Mouse (Mus musculus) heart, embryonic 11.5 days (tissue): Measurements from ENCODE around the gene Efr3b. TPM values are rescaled to one million over a fixed set of nuclear protein-coding genes. Genes with fewer than 3 reads are reported as not detected.
A peak's percentile ranks its signal among the peaks of the same experiment; 100 is the strongest.

Experiments
- ATAC-seq: fragments of 200-750 bp; cut with Nextera tagmentation; replicated peaks from 2 replicates; pipeline ENCODE4 v1.8.0; 2017; ENCODE audit warnings: moderate library complexity; ENCODE audit not compliant: insufficient number of reproducible peaks, low FRiP score, low TSS enrichment
- H3K27ac ChIP-seq: fragments of 300-500 bp; sonication (generic); 2 replicates; pipeline ENCODE4 v1.5.1; 2014; ENCODE audit warnings: mild to moderate bottlenecking, low read depth, low read length
- H3K27me3 ChIP-seq: fragments of 300-500 bp; sonication (generic); 2 replicates; pipeline ENCODE4 v1.6.1; 2014; ENCODE audit warnings: mild to moderate bottlenecking, low read length, mixed read lengths; ENCODE audit not compliant: control insufficient read depth, insufficient read depth
- H3K36me3 ChIP-seq: fragments of 300-500 bp; sonication (generic); 2 replicates; pipeline ENCODE4 v1.6.1; 2014; ENCODE audit warnings: mild to moderate bottlenecking, low read length, moderate library complexity, mixed read lengths; ENCODE audit not compliant: control insufficient read depth, insufficient read depth
- H3K4me1 ChIP-seq: fragments of 300-500 bp; sonication (generic); 2 replicates; pipeline ENCODE4 v1.6.1; 2014; ENCODE audit warnings: low read length; ENCODE audit not compliant: control insufficient read depth, insufficient read depth
- H3K4me2 ChIP-seq: fragments of 300-500 bp; sonication (generic); 2 replicates; pipeline ENCODE4 v1.6.1; 2014; ENCODE audit warnings: mild to moderate bottlenecking, moderate library complexity
- H3K4me3 ChIP-seq: fragments of 300-500 bp; sonication (generic); 2 replicates; pipeline ENCODE4 v1.5.1; 2014; ENCODE audit warnings: low read depth, low read length
- H3K9ac ChIP-seq: fragments of 300-500 bp; sonication (generic); 2 replicates; pipeline ENCODE4 v1.6.1; 2014; ENCODE audit warnings: mild to moderate bottlenecking, low read depth, low read length, moderate library complexity
- H3K9me3 ChIP-seq: fragments of 300-500 bp; sonication (generic); replicated peaks from 2 replicates; pipeline ENCODE4 v1.6.1; 2016; ENCODE audit warnings: low read length; ENCODE audit not compliant: control insufficient read depth
- WGBS: fragments of 180-500 bp; shearing (Covaris S2); extraction: QIAGEN DNeasy Blood & Tissue Kit; methylation state at CpG from one replicate; pipeline ENCODE4 v1.1.7; 2014; ENCODE audit not compliant: insufficient replicate concordance; 5-methylcytosine and 5-hydroxymethylcytosine counted together
- polyA plus RNA-seq: library from polyadenylated mRNA; unstranded; fragments of >200 nt; fragmentation: Nextera tagmentation; extraction: Ambion mirVana; gene quantifications from 2 replicates; pipeline ENCODE4 v1.2.1, GENCODE M21; 2014

The Efr3b gene
- polyA plus RNA-seq, 1 experiment from 2014 or later: 6.4 TPM

GRCm38 (mm10) chr12:3960553-3960952, 78.2 kb downstream of the Efr3b start:
- ATAC-seq: no peak
- Histone ChIP-seq H3K27ac (peak overlapping the region; percentile 85), H3K9me3 (no peaks in the 10 kb centered on the region), H3K9ac (peak overlapping the region; percentile 88), H3K4me1 (no peaks in the 10 kb centered on the region), H3K4me2 (peak overlapping the region; percentile 89), H3K36me3 (peaks cover 1% of the 10 kb centered on the region; the same call in 1 of the 2 replicates), H3K4me3 (peak overlapping the region; percentile 66), H3K27me3 (peaks cover under 1% of the 10 kb centered on the region; the same call in 1 of the 2 replicates)
- 45% methylated on average over 4 of the region's 4 CpGs for WGBS

- Histone ChIP-seq H3K27ac (peak overlapping the region; percentile 85), H3K9ac (peak overlapping the region; percentile 88), H3K4me3 (peak overlapping the region; percentile 66), H3K36me3 (no peaks in the 10 kb centered on the region), H3K4me2 (peak overlapping the region; percentile 89), H3K27me3 (peaks cover 6% of the 10 kb centered on the region), H3K4me1 (no peaks in the 10 kb centered on the region), H3K9me3 (no peaks in the 10 kb centered on the region)
- WGBS: 2% methylated on average over 53 of the region's 53 CpGs
- peak; percentile 87 for ATAC-seq
Observed at GRCm38 (mm10) chr12:3959791-3960543, 78.7 kb downstream of the Efr3b start.

- no peak for ATAC-seq
- peaks cover 18% of the 10 kb centered on the region for H3K27me3 ChIP-seq
- H3K27ac ChIP-seq: no peak overlapping the region
- H3K4me1 ChIP-seq: no peaks in the 10 kb centered on the region
- no peak overlapping the region for H3K4me2 ChIP-seq
- no peak overlapping the region for H3K4me3 ChIP-seq
- H3K9me3 ChIP-seq: no peaks in the 10 kb centered on the region
- no peaks in the 10 kb centered on the region for H3K36me3 ChIP-seq
- 14% methylated on average over 3 of the region's 3 CpGs for WGBS
- no peak overlapping the region for H3K9ac ChIP-seq
Observed at GRCm38 (mm10) chr12:3956351-3956750, 82.4 kb downstream of the Efr3b start.

- Histone ChIP-seq H3K9me3 (no peaks in the 10 kb centered on the region), H3K4me1 (no peaks in the 10 kb centered on the region), H3K27me3 (peaks cover 18% of the 10 kb centered on the region), H3K36me3 (no peaks in the 10 kb centered on the region), H3K4me3 (no peak overlapping the region), H3K27ac (no peak overlapping the region), H3K4me2 (no peak overlapping the region), H3K9ac (no peak overlapping the region)
- ATAC-seq: no peak
- WGBS: 28% methylated on average over 10 of the region's 10 CpGs
Observed at GRCm38 (mm10) chr12:3955371-3955770, 83.3 kb downstream of the Efr3b start.

- 20% methylated on average over 22 of the region's 22 CpGs for WGBS
Observed at GRCm38 (mm10) chr12:3954651-3955050, 84.1 kb downstream of the Efr3b start, which contains the start of gene Pomc. TSS of gene Pomc (plus strand) at chr12:3954951.

GRCm38 (mm10) chr12:3947503-3947902, 91.2 kb downstream of the Efr3b start:
- Histone ChIP-seq H3K4me3 (no peak overlapping the region), H3K27me3 (no peaks in the 10 kb centered on the region), H3K4me1 (no peaks in the 10 kb centered on the region), H3K27ac (no peak overlapping the region), H3K36me3 (no peaks in the 10 kb centered on the region), H3K9ac (no peak overlapping the region), H3K9me3 (no peaks in the 10 kb centered on the region), H3K4me2 (no peak overlapping the region)
- 73% methylated on average over 6 of the region's 6 CpGs for WGBS
- ATAC-seq: no peak

More at GRCm38 (mm10) chr12:3954651-3955050, 84.1 kb downstream of the Efr3b start, which contains the start of gene Pomc:
- H3K27ac ChIP-seq: no peak within 1 kb of the TSS
- peaks cover 18% of the 10 kb centered on the region for H3K27me3 ChIP-seq
- no peak within 1 kb of the TSS for H3K4me3 ChIP-seq
- H3K4me2 ChIP-seq: no peak within 1 kb of the TSS
- no peak within 1 kb of the TSS for H3K9ac ChIP-seq
- no peaks in the 10 kb centered on the region for H3K4me1 ChIP-seq
- no peaks in the 10 kb centered on the region for H3K36me3 ChIP-seq
- no peaks in the 10 kb centered on the region for H3K9me3 ChIP-seq
- no peak for ATAC-seq

- Histone ChIP-seq H3K4me1 (no peaks in the 10 kb centered on the region), H3K36me3 (no peaks in the 10 kb centered on the region), H3K27me3 (0 out of 2 replicates have a peak, but pooled peaks cover 4% of the 10 kb centered on the region), H3K4me3 (no peak overlapping the region), H3K9me3 (no peaks in the 10 kb centered on the region), H3K9ac (no peak overlapping the region), H3K4me2 (no peak overlapping the region), H3K27ac (no peak overlapping the region)
- 55% methylated on average over 4 of the region's 4 CpGs for WGBS
- no peak for ATAC-seq
Observed at GRCm38 (mm10) chr12:3944454-3945073, 94.2 kb downstream of the Efr3b start.

GRCm38 (mm10) chr12:3942026-3942425, 96.7 kb downstream of the Efr3b start:
- WGBS: 42% methylated on average over 11 of the region's 11 CpGs
- no peak for ATAC-seq

More at GRCm38 (mm10) chr12:3942026-3942425, 96.7 kb downstream of the Efr3b start:
- H3K9ac ChIP-seq: no peak overlapping the region
- H3K4me1 ChIP-seq: no peaks in the 10 kb centered on the region
- H3K4me3 ChIP-seq: no peak overlapping the region
- no peak overlapping the region for H3K4me2 ChIP-seq
- H3K27ac ChIP-seq: no peak overlapping the region
- H3K9me3 ChIP-seq: no peaks in the 10 kb centered on the region
- 0 out of 2 replicates have a peak, but pooled peaks cover 4% of the 10 kb centered on the region for H3K27me3 ChIP-seq
- no peaks in the 10 kb centered on the region for H3K36me3 ChIP-seq
